Mouse (Mus musculus): Measurements from ENCODE around the gene Ppara.

- TF ChIP-seq GATA1 (IDR thresholded peaks at IDR 0.05; ENCODE audit: borderline replicate concordance, low read length) = no peak
- no peak for TF ChIP-seq FLI1 (IDR thresholded peaks at IDR 0.05; ENCODE audit: low read length)
Measured at GRCm38 (mm10) chr15:85829470-85829869, 94.7 kb downstream of the Ppara start.

Data from megakaryocyte, embryonic 14.5 days (primary cell).